Mouse (Mus musculus) kidney, embryonic 14.5 days (tissue): ENCODE measurements around the gene Tmem94. TPM values are rescaled to one million over a fixed set of nuclear protein-coding genes. Genes with fewer than 3 reads are reported as not detected.
A peak's percentile ranks its signal among the peaks of the same experiment; 100 is the strongest.

Experiments
- ATAC-seq: fragments of 200-750 bp; cut with Nextera tagmentation; 2 replicates; pipeline ENCODE4 v1.8.0; 2017; ENCODE audit warnings: moderate number of reproducible peaks, mild to moderate bottlenecking, moderate TSS enrichment, moderate library complexity; ENCODE audit not compliant: low FRiP score, low TSS enrichment
- H3K27ac ChIP-seq: fragments of 300-500 bp; sonication (generic); 2 replicates; pipeline ENCODE4 v1.5.1; 2014; ENCODE audit warnings: low read depth, mild to moderate bottlenecking, low read length, moderate library complexity, mixed read lengths
- H3K27me3 ChIP-seq: fragments of 300-500 bp; sonication (generic); 2 replicates; pipeline ENCODE4 v1.6.1; 2014; ENCODE audit warnings: mild to moderate bottlenecking, low read length; ENCODE audit not compliant: control insufficient read depth, insufficient read depth
- H3K36me3 ChIP-seq: fragments of 300-500 bp; sonication (generic); 2 replicates; pipeline ENCODE4 v1.6.1; 2014; ENCODE audit warnings: low read length, mixed read lengths; ENCODE audit not compliant: control insufficient read depth, insufficient read depth
- H3K4me1 ChIP-seq: fragments of 300-500 bp; sonication (generic); 2 replicates; pipeline ENCODE4 v1.6.1; 2014; ENCODE audit warnings: low read length, mixed read lengths; ENCODE audit not compliant: control insufficient read depth, insufficient read depth
- H3K4me2 ChIP-seq: fragments of 300-500 bp; sonication (generic); replicated peaks from 2 replicates; pipeline ENCODE4 v1.6.1; 2014; ENCODE audit warnings: low read depth, mild to moderate bottlenecking, low read length
- H3K4me3 ChIP-seq: fragments of 300-500 bp; sonication (generic); 2 replicates; pipeline ENCODE4 v1.5.1; 2014; ENCODE audit warnings: mild to moderate bottlenecking, low read length
- H3K9ac ChIP-seq: fragments of 300-500 bp; sonication (generic); 2 replicates; pipeline ENCODE4 v1.6.1; 2014; ENCODE audit warnings: low read depth, mild to moderate bottlenecking, low read length, moderate library complexity
- H3K9me3 ChIP-seq: fragments of 300-500 bp; sonication (generic); 2 replicates; pipeline ENCODE4 v1.6.1; 2016; ENCODE audit warnings: low read length; ENCODE audit not compliant: control insufficient read depth
- WGBS: fragments of 180-500 bp; shearing (Covaris S2); extraction: QIAGEN DNeasy Blood & Tissue Kit; methylation state at CpG from one replicate; pipeline ENCODE4 v1.1.7; 2014; 5-methylcytosine and 5-hydroxymethylcytosine counted together
- polyA plus RNA-seq: library from polyadenylated mRNA; unstranded; fragments of >200 nt; fragmentation: Nextera tagmentation; extraction: Ambion mirVana; gene quantifications from 2 replicates; pipeline ENCODE4 v1.2.1, GENCODE M21; 2014

The Tmem94 gene
- polyA plus RNA-seq, 1 experiment from 2014 or later: 19.9 TPM

GRCm38 (mm10) chr11:115796898-115797297, 31.7 kb downstream of the Tmem94 start:
- Histone ChIP-seq H3K9me3 (no peaks in the 10 kb centered on the region), H3K4me3 (no peak overlapping the region), H3K27ac (0 out of 2 replicates have a peak overlapping the region, but pooled peaks have one; percentile 24), H3K9ac (no peak overlapping the region), H3K4me1 (0 out of 2 replicates have a peak, but pooled peaks cover 3% of the 10 kb centered on the region), H3K27me3 (no peaks in the 10 kb centered on the region), H3K4me2 (no peak overlapping the region), H3K36me3 (peaks cover 96% of the 10 kb centered on the region)
- ATAC-seq: no peak
- 80% methylated on average over 15 of the region's 15 CpGs for WGBS

DNA sequence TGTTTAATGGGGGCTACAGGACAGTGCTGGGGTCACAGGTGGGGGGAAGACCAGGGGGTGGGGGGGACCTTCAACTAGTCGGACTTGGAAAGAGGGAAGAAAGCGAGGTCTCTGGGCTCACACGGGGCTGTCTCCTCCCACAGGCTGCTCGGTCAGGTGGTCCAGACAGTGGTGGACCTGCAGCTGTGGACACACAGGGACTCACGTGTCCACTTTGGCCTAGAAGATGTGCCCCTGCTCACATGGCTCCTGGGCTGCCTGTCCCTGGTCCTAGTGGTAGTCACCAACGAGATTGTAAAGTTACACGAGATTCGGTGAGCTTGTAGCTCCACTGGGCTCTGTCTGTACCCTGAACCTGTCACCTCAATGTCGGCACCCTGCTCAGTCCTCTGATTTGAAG, 32.4 kb downstream of the Tmem94 start:
- Histone ChIP-seq H3K4me1 (0 out of 2 replicates have a peak, but pooled peaks cover 3% of the 10 kb centered on the region), H3K4me2 (no peak overlapping the region), H3K27ac (no peak overlapping the region), H3K9ac (no peak overlapping the region), H3K27me3 (no peaks in the 10 kb centered on the region), H3K4me3 (no peak overlapping the region), H3K36me3 (peaks cover 96% of the 10 kb centered on the region), H3K9me3 (no peaks in the 10 kb centered on the region)
- 75% methylated on average over 9 of the region's 9 CpGs for WGBS
- ATAC-seq: no peak

DNA sequence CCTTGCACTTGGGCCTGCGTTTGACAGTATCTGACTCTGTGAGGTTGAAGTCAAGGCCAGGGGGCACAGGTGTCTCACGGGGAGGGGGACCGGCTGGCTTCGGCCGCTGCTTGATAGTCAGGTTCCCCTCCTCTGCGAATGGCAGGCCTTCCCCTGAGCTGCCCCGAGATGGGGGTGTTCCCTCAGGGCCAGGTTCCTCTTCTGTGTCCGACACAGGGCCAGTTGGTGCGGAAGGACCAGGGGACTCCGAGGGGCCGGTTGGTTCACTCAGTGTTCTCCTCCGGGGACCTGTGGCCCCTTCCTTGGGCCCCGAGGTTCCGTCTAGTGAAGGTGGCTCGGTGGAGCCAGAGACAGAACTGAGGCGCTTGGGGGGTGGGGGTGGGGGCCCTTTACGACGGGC, 35.7 kb downstream of the Tmem94 start:
- no peak for ATAC-seq

DNA sequence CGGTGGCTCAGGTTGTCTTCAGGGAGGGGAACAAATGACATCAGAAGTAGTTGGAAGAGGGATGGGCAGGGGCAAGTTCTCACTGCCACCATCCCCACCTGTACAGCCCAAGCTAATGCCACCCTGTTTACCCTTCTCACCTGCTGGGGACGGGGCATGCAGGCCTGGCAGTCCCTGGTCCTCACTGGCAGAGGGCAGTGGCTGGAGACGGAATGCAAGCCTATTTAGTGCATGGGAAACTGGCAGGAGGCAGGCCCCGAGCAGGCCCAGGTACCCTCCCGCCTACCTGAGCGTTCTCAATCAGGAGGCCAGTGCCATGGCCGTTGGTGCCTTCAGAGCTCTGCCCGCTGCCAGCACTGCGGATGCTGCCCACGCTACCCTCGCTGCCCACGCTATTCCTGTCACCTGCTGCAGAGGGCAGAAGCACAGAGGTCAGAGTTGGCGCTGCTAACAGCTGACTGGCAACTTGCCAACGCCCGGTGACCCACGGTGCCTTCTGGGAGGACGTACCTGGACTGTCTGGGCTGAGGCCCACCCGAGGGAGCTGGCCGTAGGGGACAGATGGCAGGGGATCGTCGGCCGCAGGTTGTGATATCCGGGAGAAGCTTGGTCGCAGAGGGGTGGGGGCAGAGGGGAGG, 38.0 kb downstream of the Tmem94 start:
- Histone ChIP-seq H3K27me3 (no peaks in the 10 kb centered on the region), H3K9ac (no peak overlapping the region), H3K4me3 (no peak overlapping the region), H3K9me3 (no peaks in the 10 kb centered on the region), H3K36me3 (peaks cover 81% of the 10 kb centered on the region), H3K4me2 (no peak overlapping the region), H3K27ac (no peak overlapping the region), H3K4me1 (peaks cover 2% of the 10 kb centered on the region; the same call in 1 of the 2 replicates)
- no peak for ATAC-seq
- 87% methylated on average over 24 of the region's 24 CpGs for WGBS

More for the DNA sequence above, 35.7 kb downstream of the Tmem94 start:
- H3K4me3 ChIP-seq: no peak overlapping the region
- H3K9ac ChIP-seq: no peak overlapping the region
- H3K27me3 ChIP-seq: no peaks in the 10 kb centered on the region
- no peak overlapping the region for H3K27ac ChIP-seq
- no peaks in the 10 kb centered on the region for H3K9me3 ChIP-seq
- H3K4me2 ChIP-seq: no peak overlapping the region
- WGBS: 90% methylated on average over 18 of the region's 18 CpGs
- peaks cover 87% of the 10 kb centered on the region for H3K36me3 ChIP-seq
- H3K4me1 ChIP-seq: 0 out of 2 replicates have a peak, but pooled peaks cover 3% of the 10 kb centered on the region

DNA sequence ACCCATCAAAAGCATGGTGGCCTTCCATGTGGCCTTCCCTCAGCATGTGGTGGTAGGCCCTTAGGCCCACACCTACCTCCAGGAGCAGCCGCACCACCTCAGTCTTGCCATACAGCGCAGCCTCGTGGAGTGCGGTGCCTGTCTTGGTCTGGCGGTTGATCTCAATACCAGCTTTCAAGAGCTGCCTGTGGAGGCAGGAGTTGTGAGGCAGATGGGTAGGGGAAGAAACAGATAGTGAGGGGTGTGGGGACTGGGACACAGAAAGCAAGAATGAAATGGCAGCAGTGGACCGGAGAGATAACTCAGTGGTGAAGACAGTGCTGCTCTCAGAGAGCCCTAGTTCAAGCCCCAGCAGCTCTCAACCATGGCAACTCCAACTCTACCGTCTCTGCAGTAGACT, 39.8 kb downstream of the Tmem94 start:
- Histone ChIP-seq H3K4me3 (no peak overlapping the region), H3K27me3 (no peaks in the 10 kb centered on the region), H3K9ac (no peak overlapping the region), H3K9me3 (no peaks in the 10 kb centered on the region), H3K4me2 (no peak overlapping the region), H3K27ac (no peak overlapping the region), H3K4me1 (peaks cover 21% of the 10 kb centered on the region), H3K36me3 (peaks cover 66% of the 10 kb centered on the region)
- no peak for ATAC-seq
- WGBS: 98% methylated on average over 7 of the region's 7 CpGs

GRCm38 (mm10) chr11:115806154-115806553, 40.9 kb downstream of the Tmem94 start:
- H3K4me3 ChIP-seq: no peak overlapping the region
- 92% methylated on average over 10 of the region's 10 CpGs for WGBS
- no peak for ATAC-seq
- peaks cover 59% of the 10 kb centered on the region for H3K36me3 ChIP-seq
- H3K27ac ChIP-seq: no peak overlapping the region
- no peaks in the 10 kb centered on the region for H3K27me3 ChIP-seq
- no peak overlapping the region for H3K4me2 ChIP-seq
- no peak overlapping the region for H3K9ac ChIP-seq
- H3K9me3 ChIP-seq: no peaks in the 10 kb centered on the region
- peaks cover 32% of the 10 kb centered on the region for H3K4me1 ChIP-seq

GRCm38 (mm10) chr11:115807306-115807705, 42.1 kb downstream of the Tmem94 start:
- no peak for ATAC-seq
- H3K27ac ChIP-seq: no peak overlapping the region
- H3K4me2 ChIP-seq: no peak overlapping the region
- H3K9me3 ChIP-seq: no peaks in the 10 kb centered on the region
- peaks cover 43% of the 10 kb centered on the region for H3K4me1 ChIP-seq
- peaks cover 51% of the 10 kb centered on the region for H3K36me3 ChIP-seq
- H3K9ac ChIP-seq: 0 out of 2 replicates have a peak overlapping the region, but pooled peaks have one; percentile 4
- H3K4me3 ChIP-seq: no peak overlapping the region
- H3K27me3 ChIP-seq: no peaks in the 10 kb centered on the region
- WGBS: 87% methylated on average over 6 of the region's 6 CpGs

DNA sequence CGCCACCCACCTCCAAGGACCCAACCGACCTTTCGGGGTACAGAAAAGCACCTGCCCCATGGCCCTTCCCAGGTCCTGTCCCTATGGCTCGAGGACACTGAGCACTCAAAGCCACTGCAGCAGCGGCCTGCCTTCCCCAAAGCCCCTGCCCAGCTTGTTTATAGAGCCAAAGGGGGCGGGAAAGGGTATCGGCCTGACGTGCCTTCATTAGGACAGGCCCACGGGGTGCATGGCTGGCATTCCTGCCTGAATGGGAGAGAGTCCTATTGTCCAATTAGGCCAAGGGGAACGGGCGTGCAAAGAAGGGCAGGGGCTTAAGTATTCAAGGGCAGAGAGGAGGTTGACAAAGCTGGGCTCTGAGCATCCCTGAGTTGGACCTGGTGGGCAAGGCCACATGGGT, 42.7 kb downstream of the Tmem94 start:
- Histone ChIP-seq H3K4me3 (no peak overlapping the region), H3K36me3 (peaks cover 45% of the 10 kb centered on the region), H3K27ac (no peak overlapping the region; the same call in 1 of the 2 replicates), H3K27me3 (no peaks in the 10 kb centered on the region), H3K4me2 (no peak overlapping the region), H3K4me1 (peaks cover 47% of the 10 kb centered on the region), H3K9ac (no peak overlapping the region), H3K9me3 (no peaks in the 10 kb centered on the region)
- no peak for ATAC-seq
- WGBS: 76% methylated on average over 11 of the region's 11 CpGs

- 47% methylated on average over 10 of the region's 10 CpGs for WGBS
- peak overlapping the region; percentile 78 for H3K27ac ChIP-seq
- ATAC-seq: no peak
- no peaks in the 10 kb centered on the region for H3K27me3 ChIP-seq
- peaks cover 47% of the 10 kb centered on the region for H3K4me1 ChIP-seq
- H3K4me2 ChIP-seq: peak overlapping the region; percentile 13
- peaks cover 36% of the 10 kb centered on the region for H3K36me3 ChIP-seq
- H3K9me3 ChIP-seq: no peaks in the 10 kb centered on the region
- no peak overlapping the region for H3K4me3 ChIP-seq
- peak overlapping the region; percentile 8 for H3K9ac ChIP-seq
Observed at GRCm38 (mm10) chr11:115808696-115809310, 43.6 kb downstream of the Tmem94 start.
